Comparison of ENCODE assay signal across 24 mouse cellular contexts in genomic region chrX:143846637-143847036, GRCm38 (mm10). TPM values are rescaled to one million over a fixed set of nuclear protein-coding genes. Genes with fewer than 3 reads are reported as not detected.
DNase-seq lines count a peak whose midpoint lies in the region; ATAC-seq and TF ChIP-seq lines count a peak whose summit lies in the region.
"Had no signal": no experiment of that assay in that cellular context is flagged by ENCODE, and none has a peak within 500 bp of the region (broad histone marks: within the 10 kb centered on the region; RNA-seq: fewer than 3 reads in every experiment).

No protein-coding gene starts in this region.

- no peak overlapping the region for H3K4me2 ChIP-seq in embryonic facial prominence, embryonic 14.5 days (ENCODE audit: low read depth, low read length)
- no peak overlapping the region for H3K4me2 ChIP-seq in limb, embryonic 13.5 days (replicated peaks)
- peak overlapping the region; percentile 46 for H3K4me2 ChIP-seq in myocyte (ENCODE audit: low read depth)
- H3K4me2 ChIP-seq: embryonic facial prominence, embryonic 13.5 days; forebrain, embryonic 13.5 days; forebrain, embryonic 15.5 days had no signal

- H3ac ChIP-seq in myocyte (ENCODE audit: control insufficient read depth, insufficient read length), result no peak overlapping the region

- ATAC-seq in embryonic facial prominence, embryonic 14.5 days (ENCODE audit: low read depth), result peak; percentile 37; the same call in 1 of the 2 replicates
- ATAC-seq in limb, embryonic 13.5 days (ENCODE audit: low FRiP score, low read depth), result peak; percentile 61; the same call in 1 of the 2 replicates
- ATAC-seq: activated CD4-positive, CD25-positive, alpha-beta regulatory T cell, adult 4 months; CD4-positive, CD25-positive, alpha-beta regulatory T cell, adult 4 months; forebrain, embryonic 13.5 days; forebrain, embryonic 15.5 days; forebrain, postnatal 0 days; Patski had no signal

- H3K27ac ChIP-seq in embryonic facial prominence, embryonic 14.5 days (replicated peaks; ENCODE audit: low read depth, low read length), result no peak overlapping the region
- no peak overlapping the region for H3K27ac ChIP-seq in embryonic facial prominence, embryonic 10.5 days (replicated peaks)
- H3K27ac ChIP-seq in limb, embryonic 13.5 days, result no peak overlapping the region
- no peak overlapping the region for H3K27ac ChIP-seq in limb, embryonic 10.5 days
- H3K27ac ChIP-seq: embryonic facial prominence, embryonic 13.5 days; forebrain, embryonic 13.5 days; forebrain, embryonic 15.5 days had no signal

- peaks cover 7% of the 10 kb centered on the region for H3K27me3 ChIP-seq in embryonic facial prominence, embryonic 14.5 days (replicated peaks; ENCODE audit: control insufficient read depth, insufficient read depth, low read length)
- H3K27me3 ChIP-seq in embryonic facial prominence, embryonic 10.5 days (replicated peaks; ENCODE audit: low read depth, poor library complexity, severe bottlenecking), result peaks cover 72% of the 10 kb centered on the region
- peaks cover 26% of the 10 kb centered on the region; the same call in 1 of the 2 replicates for H3K27me3 ChIP-seq in limb, embryonic 13.5 days
- peaks cover 67% of the 10 kb centered on the region for H3K27me3 ChIP-seq in limb, embryonic 10.5 days (ENCODE audit: low read depth, poor library complexity, severe bottlenecking)
- H3K27me3 ChIP-seq in myocyte (ENCODE audit: control insufficient read depth, insufficient read depth, insufficient read length), result no peaks in the 10 kb centered on the region
- H3K27me3 ChIP-seq: CH12.LX; forebrain, embryonic 13.5 days; forebrain, embryonic 15.5 days had no signal

- no peaks in the 10 kb centered on the region for H3K9me3 ChIP-seq in embryonic facial prominence, embryonic 14.5 days (ENCODE audit: control insufficient read depth, low read length)
- no peaks in the 10 kb centered on the region for H3K9me3 ChIP-seq in embryonic facial prominence, embryonic 10.5 days
- no peaks in the 10 kb centered on the region for H3K9me3 ChIP-seq in limb, embryonic 13.5 days
- no peaks in the 10 kb centered on the region for H3K9me3 ChIP-seq in limb, embryonic 10.5 days (replicated peaks)
- H3K9me3 ChIP-seq: embryonic facial prominence, embryonic 13.5 days; forebrain, embryonic 13.5 days; forebrain, embryonic 15.5 days; G1E had no signal

- no peaks in the 10 kb centered on the region for H3K36me3 ChIP-seq in embryonic facial prominence, embryonic 14.5 days (ENCODE audit: control insufficient read depth, insufficient read depth, low read length)
- no peaks in the 10 kb centered on the region for H3K36me3 ChIP-seq in embryonic facial prominence, embryonic 10.5 days (replicated peaks)
- no peaks in the 10 kb centered on the region for H3K36me3 ChIP-seq in limb, embryonic 13.5 days
- H3K36me3 ChIP-seq in limb, embryonic 10.5 days, result no peaks in the 10 kb centered on the region
- H3K36me3 ChIP-seq in myocyte (ENCODE audit: control insufficient read depth, insufficient read depth), result no peaks in the 10 kb centered on the region
- H3K36me3 ChIP-seq: embryonic facial prominence, embryonic 13.5 days; forebrain, embryonic 15.5 days; G1E had no signal

- no peaks in the 10 kb centered on the region for H3K4me1 ChIP-seq in embryonic facial prominence, embryonic 14.5 days (ENCODE audit: control insufficient read depth, insufficient read depth, low read length)
- 0 out of 2 replicates have a peak, but pooled peaks cover 2% of the 10 kb centered on the region for H3K4me1 ChIP-seq in embryonic facial prominence, embryonic 10.5 days
- no peaks in the 10 kb centered on the region for H3K4me1 ChIP-seq in limb, embryonic 13.5 days
- peaks cover 8% of the 10 kb centered on the region; the same call in 1 of the 2 replicates for H3K4me1 ChIP-seq in limb, embryonic 10.5 days
- H3K4me1 ChIP-seq: embryonic facial prominence, embryonic 13.5 days; forebrain, embryonic 13.5 days; forebrain, embryonic 15.5 days had no signal

- no peak overlapping the region for H3K4me3 ChIP-seq in embryonic facial prominence, embryonic 14.5 days (ENCODE audit: low read depth, low read length)
- no peak overlapping the region for H3K4me3 ChIP-seq in embryonic facial prominence, embryonic 10.5 days
- H3K4me3 ChIP-seq in limb, embryonic 13.5 days, result no peak overlapping the region
- H3K4me3 ChIP-seq in limb, embryonic 10.5 days, result no peak overlapping the region
- no peak overlapping the region for H3K4me3 ChIP-seq in myocyte
- H3K4me3 ChIP-seq: embryonic facial prominence, embryonic 13.5 days; forebrain, embryonic 13.5 days; forebrain, embryonic 15.5 days had no signal

- H3K9ac ChIP-seq in embryonic facial prominence, embryonic 14.5 days (ENCODE audit: low read depth, low read length), result no peak overlapping the region
- H3K9ac ChIP-seq in limb, embryonic 13.5 days, result no peak overlapping the region
- H3K9ac ChIP-seq: embryonic facial prominence, embryonic 13.5 days; forebrain, embryonic 13.5 days; forebrain, embryonic 15.5 days; forebrain, postnatal 0 days had no signal

- TF ChIP-seq POLR2A in myocyte (IDR thresholded peaks at IDR 0.05; ENCODE audit: insufficient read length, low read depth), result no peak

- H3K79me2 ChIP-seq in myocyte (ENCODE audit: control insufficient read depth, insufficient read depth), result no peaks in the 10 kb centered on the region

- peak; percentile 45 for DNase-seq in embryonic facial prominence, embryonic 14.5 days (ENCODE audit: low spot score)
- no peak for DNase-seq in embryonic facial prominence, embryonic 10.5 days (ENCODE audit: low spot score)
- DNase-seq in limb, embryonic 10.5 days (ENCODE audit: low spot score), result no peak
- DNase-seq in kidney, adult 11 months, result no peak
- DNase-seq: adrenal gland, adult 2 months; adrenal gland, postnatal 10 days; adrenal gland, postnatal 25 days; B cell, adult 2 months; cerebellum, adult 11-12 months; cerebellum, adult 2 months; cerebellum, adult 9-10 months; cerebellum, postnatal 10 days; cerebellum, postnatal 25 days; forebrain, postnatal 0 days had no signal

- 70% methylated on average over 3 of the region's 3 CpGs for WGBS in embryonic facial prominence, embryonic 14.5 days
- WGBS in embryonic facial prominence, embryonic 10.5 days, result 80% methylated on average over 3 of the region's 3 CpGs
- 59% methylated on average over 3 of the region's 3 CpGs for WGBS in limb, embryonic 13.5 days
- 64% methylated on average over 3 of the region's 3 CpGs for WGBS in limb, embryonic 10.5 days

TF ChIP-seq in myocyte, 11 proteins besides CTCF, POLR2A, EP300 and RAD21:
- TF ChIP-seq MYOD1 (IDR thresholded peaks at IDR 0.05; ENCODE audit: control insufficient read depth in 1 of 3, insufficient read length in 2 of 3, low read depth in 2 of 3), result peak in 1 of 3 experiments; percentile 52
- peak in 2 of 3 experiments; percentile 34 to 89 for TF ChIP-seq MYOG (IDR thresholded peaks at IDR 0.05; ENCODE audit: control insufficient read depth in 1 of 3, insufficient read depth in 1 of 3, insufficient read length in 2 of 3, low read depth in 2 of 3)
- TF ChIP-seq TCF12 (IDR thresholded peaks at IDR 0.05; ENCODE audit: insufficient read depth, poor library complexity, severe bottlenecking), result peak; percentile 39
- no peak for TF ChIP-seq SRF (IDR thresholded peaks at IDR 0.05; ENCODE audit: control insufficient read depth, insufficient read length, low read depth)
- peak; percentile 2 for TF ChIP-seq TCF3 (IDR thresholded peaks at IDR 0.05; ENCODE audit: insufficient read length, low read depth)
- no peak for TF ChIP-seq CEBPB (IDR thresholded peaks at IDR 0.05; ENCODE audit: insufficient read depth, poor library complexity, severe bottlenecking)

RNA-seq across cellular contexts. Expression of gene Capn6, which starts 19.4 kb away (rescaled TPM):
- polyA plus RNA-seq in embryonic facial prominence, embryonic 14.5 days (2014; fragmentation: Nextera tagmentation; extraction: Ambion mirVana), result 392 and 427 TPM in 2 replicates
- 122 and 128 TPM in 2 replicates for polyA plus RNA-seq in embryonic facial prominence, embryonic 10.5 days (2016; fragmentation: Nextera tagmentation; extraction: Ambion mirVana)
- polyA plus RNA-seq in limb, embryonic 13.5 days (2015; fragmentation: Nextera tagmentation; extraction: Ambion mirVana), result 367 and 415 TPM in 2 replicates
- 382 and 412 TPM in 2 replicates for polyA plus RNA-seq in limb, embryonic 10.5 days (2016; fragmentation: Nextera tagmentation; extraction: Ambion mirVana)
- 4.5 TPM for polyA plus RNA-seq in myocyte (2012; fragmentation: generic; extraction: Trizol)
- polyA plus RNA-seq: activated CD4-positive, CD25-positive, alpha-beta regulatory T cell, adult 4 months; CD4-positive, CD25-positive, alpha-beta regulatory T cell, adult 4 months; Patski had no signal

Comparison
In these comparisons a context has a peak if more than half of its experiments do, and no peak if none do; other contexts are left out.
1. RNA of gene Capn6, which starts 19.4 kb away (polyA plus RNA-seq): 367 to 415 TPM in limb, embryonic 13.5 days, 392 to 427 TPM in embryonic facial prominence, embryonic 14.5 days, 382 to 412 TPM in limb, embryonic 10.5 days and 122 to 128 TPM in embryonic facial prominence, embryonic 10.5 days; 4.5 TPM in myocyte (single experiment); every median in the first group is over 10 times any median in the second.